Mouse (Mus musculus) lung, adult 18-20 months (tissue): ENCODE measurements at regions not wholly inside any gene's neighbourhood (a gene's known extent, or its start where the extent isn't known, plus 50 kb on each side); places are given as distances from the start of the nearest gene placed in this dataset.
A peak's percentile ranks its signal among the peaks of the same experiment; 100 is the strongest.

ENCODE experiments used
- DNase-seq, 2 experiments: peaks; one replicate each; pipeline ENCODE4 v3.0.0; 2022; ENCODE audit warnings: mixed read lengths in 2 of 2

GRCm38 (mm10) chr13:111043637-111044036 is 211.2 kb upstream of the Actbl2 start:
- DNase-seq: no peak

DNA sequence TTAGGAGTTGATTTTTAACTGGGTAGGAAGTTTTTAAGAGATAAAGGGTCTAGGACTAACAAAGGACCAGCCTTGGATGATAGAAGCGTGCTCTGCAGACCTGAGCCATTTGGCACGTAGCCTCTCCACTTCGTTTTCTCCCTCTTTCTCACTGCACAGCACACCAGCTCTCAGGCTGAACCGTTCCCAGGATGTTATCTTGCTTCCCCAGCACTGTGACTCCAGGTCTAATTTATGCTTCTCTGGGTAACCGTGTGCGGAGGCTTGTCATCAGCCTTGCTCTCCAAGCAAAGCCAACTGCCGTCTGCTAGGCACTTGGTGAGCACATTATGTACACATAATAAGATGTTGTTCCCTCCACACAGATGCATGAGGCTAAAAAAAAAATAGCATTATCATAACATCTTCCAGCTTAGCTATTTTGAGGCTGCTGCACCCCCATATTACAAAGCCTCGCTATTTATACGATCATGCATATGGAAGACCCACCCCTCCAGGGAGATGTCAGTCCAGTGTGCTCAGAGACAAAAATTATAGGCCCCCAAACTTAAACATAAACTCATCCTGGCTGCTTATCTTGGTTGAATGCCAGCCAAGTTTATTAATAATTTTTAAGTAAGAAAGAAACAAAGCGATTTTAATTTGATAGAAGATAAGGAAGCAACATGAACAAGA is 210.3 kb upstream of the Actbl2 start:
- DNase-seq: no peak

GRCm38 (mm10) chr13:111050097-111050496 is 204.7 kb upstream of the Actbl2 start:
- peak in 1 of 2 experiments; percentile 30 for DNase-seq

DNA sequence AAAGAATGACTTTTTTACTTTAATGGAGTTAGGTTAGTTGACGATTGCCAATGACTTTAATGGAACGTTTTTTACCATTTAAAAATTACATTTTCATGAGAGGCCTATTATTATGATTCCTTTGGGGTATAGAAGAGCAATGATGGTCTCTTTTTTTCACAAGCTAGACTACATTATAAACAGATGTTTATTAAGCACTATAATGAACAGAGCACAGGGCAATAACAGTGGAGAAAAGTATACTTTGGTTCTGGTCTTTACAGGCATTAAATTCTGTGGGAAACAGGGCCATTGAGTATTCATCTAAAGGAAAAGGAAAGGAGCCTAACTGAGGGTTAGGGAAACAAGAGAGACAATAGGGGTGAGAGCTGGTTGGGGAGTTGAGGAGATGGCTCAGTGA is 199.0 kb upstream of the Actbl2 start:
- no peak for DNase-seq

GRCm38 (mm10) chr13:111087753-111088152 is 167.1 kb upstream of the Actbl2 start:
- DNase-seq: no peak

DNA sequence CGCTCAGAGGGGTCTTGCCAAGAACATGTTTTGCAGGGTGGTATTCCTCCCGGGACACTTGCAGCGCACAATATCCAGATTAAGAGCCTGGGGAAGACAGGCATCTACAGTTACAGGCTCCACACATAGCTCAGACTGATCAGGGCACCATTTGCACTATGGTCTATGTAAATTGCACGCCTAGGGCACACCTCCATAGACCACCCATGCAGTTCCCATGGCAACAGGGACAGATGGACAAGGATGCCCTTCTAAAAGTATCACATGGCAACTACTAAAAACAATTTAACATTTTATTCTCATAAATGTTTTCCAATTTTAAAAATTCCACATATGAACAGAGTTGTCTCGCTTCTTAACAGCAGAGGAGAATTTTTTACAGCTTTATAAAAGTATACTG is 158.7 kb upstream of the Actbl2 start:
- DNase-seq: no peak

GRCm38 (mm10) chr13:111097336-111097735 is 157.5 kb upstream of the Actbl2 start:
- no peak for DNase-seq

- no peak for DNase-seq
Measured at GRCm38 (mm10) chr13:111098738-111099137, 156.1 kb upstream of the Actbl2 start.

DNA sequence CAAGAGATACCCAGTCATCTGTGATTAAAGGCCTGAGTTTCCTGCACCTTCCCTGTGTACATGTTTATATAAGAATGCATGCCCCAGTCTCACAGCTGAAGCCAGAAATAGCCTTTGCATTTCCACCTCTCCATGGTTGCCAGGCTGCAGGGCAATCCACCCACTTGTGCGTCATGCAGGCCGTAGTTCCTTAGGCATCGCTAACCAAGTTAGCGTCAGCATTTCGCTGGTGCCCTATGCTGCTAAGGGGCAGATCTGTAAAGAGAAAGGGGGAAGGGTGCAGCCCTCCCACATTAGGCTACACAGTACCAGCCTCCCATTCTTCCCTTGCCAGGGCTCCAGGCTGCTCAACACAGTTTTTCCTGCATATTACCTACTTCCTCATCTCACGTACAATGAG is 155.6 kb upstream of the Actbl2 start:
- peak in 1 of 2 experiments; percentile 13 for DNase-seq

- DNase-seq: no peak
Measured at GRCm38 (mm10) chr13:111100448-111100847, 154.4 kb upstream of the Actbl2 start.

- no peak for DNase-seq
Measured at GRCm38 (mm10) chr13:111104567-111105219, 150.1 kb upstream of the Actbl2 start.

GRCm38 (mm10) chr13:111131108-111131507 is 123.7 kb upstream of the Actbl2 start:
- no peak for DNase-seq

DNA sequence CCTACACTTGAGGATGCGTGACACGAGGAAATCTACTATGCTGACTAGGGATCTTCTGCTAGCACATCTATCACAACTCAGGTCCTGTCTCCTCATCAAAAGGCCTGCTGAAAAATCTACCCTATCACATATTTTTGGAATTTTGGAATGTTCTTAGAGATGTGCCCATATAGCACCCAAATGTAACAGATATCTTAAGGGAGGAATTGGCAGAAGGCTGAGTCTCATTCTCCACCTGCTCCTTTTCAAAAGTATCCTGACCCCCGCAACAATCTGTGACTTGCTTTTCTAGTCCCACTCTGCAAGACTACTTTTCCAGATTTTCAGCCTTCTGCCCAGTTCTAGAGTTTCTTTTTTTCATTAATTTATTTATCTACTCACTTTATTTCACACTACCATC is 118.4 kb upstream of the Actbl2 start:
- no peak for DNase-seq

GRCm38 (mm10) chr13:111142757-111143420 is 111.9 kb upstream of the Actbl2 start:
- no peak for DNase-seq

- DNase-seq: no peak
Measured at GRCm38 (mm10) chr13:111144721-111145120, 110.1 kb upstream of the Actbl2 start.

DNA sequence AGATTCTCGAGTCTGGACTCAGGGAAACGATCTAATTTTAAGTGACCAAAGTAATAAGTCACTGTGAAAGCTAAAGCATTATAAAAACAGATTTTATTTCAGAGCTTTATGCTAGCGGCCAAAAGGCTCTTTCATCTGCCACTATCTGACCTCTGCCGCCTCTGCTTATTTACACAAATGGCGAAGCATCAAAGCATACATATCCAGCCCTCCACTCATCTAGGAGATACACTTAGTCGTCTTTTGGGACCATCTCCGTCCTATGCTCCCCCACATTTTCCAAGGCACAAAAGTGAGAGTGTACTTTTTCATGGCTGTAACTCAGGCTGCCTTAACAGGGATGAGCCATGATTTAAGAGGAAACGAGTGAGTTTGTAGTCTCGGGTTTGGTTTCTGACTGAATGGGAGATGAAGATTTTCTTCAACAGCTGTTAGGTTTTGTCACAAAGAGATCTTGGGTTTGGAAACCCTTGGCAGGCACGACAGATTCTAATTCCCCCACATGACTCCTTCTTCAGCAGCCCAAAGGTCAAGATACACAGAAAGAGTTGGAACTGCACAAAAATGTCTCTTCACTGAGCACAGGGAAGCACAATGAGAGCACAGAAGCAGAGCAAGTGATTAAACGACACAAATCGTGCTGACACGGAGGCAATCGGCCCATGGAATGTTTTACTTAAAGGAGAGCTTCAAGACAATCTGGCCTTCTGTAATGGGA is 96.7 kb upstream of the Actbl2 start:
- DNase-seq: peak in 1 of 2 experiments; percentile 1

DNA sequence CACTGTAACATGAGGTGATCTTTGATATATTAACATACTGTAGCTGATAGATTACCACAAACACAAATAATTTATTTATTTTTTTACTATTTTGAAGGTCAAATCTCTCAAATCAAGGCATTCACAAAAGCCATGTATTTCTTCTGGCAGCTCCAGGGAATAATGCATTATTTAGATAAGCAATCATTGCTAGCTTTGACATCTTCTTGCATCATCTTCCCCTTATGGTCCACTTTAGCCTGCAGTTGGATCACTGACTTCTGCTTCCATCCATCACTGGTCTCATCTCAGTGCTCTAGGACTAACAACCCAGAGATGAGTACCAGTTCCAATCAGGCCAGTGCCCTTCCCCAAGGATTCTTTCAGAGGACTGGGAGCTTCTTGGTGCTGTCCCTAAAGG is 95.3 kb upstream of the Actbl2 start:
- no peak for DNase-seq

GRCm38 (mm10) chr13:111165538-111165937 is 89.3 kb upstream of the Actbl2 start:
- DNase-seq: no peak

DNA sequence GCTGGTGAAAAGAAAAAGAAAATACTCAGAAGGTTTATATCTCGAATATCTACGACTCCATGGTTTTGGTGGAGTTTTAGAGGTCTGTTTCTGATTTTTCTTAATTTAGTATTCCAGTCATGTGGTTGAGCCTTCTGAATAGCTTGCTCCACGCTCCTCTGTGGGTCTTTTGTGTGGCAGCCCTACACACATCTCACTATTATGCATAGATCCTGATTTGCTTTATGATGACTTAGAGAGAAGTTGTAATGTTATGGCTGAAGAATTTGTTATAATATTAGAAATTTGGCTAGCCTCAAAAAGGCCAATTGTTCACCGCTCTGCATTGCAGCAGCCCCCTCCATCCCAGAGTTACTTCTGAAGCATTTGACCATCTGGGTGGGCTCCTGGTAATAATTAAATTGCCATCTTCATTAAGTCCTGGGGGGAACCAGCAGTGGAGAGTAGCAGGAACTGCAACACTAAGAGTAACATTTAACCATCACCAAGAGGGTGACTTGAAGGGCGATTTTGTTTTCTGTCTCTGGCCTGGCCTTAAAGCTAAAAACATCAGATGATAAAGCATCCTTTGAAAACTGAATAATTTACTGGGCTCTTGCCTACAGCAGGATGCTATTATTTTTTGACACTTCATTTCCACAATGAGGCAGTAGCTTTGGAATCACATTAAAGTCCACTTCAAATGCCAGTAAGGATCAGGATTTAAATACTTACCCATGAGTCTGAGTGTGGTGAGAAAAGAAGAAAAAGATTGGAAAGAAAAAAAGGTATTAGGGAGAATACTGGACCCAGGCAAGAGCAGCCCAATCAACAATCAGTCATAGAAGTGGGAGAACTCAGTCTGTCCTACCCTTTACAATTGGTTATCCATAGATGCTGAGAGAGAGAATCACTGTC is 84.3 kb upstream of the Actbl2 start:
- DNase-seq: no peak

DNA sequence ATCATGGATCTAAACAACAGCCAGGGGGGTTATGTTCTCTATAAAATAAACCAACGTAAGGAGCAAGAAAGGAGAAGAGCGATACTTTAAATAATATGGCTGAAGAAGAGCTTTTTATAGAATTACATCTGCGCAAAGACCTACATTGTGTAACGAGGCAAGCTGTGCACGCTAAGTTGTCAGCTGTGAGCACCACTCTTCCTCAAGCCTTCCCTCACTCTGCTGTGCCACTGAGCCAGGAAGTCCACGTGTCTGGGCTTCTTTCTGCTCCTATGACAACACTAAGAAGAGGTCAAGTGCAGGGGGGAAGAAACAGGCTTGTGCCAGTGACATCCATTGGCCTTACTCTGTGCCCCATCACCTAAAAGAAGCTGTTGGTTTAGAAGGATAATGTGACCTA is 75.6 kb upstream of the Actbl2 start:
- peak in 1 of 2 experiments; percentile 0 for DNase-seq

- no peak for DNase-seq
Measured at GRCm38 (mm10) chr13:111183293-111183692, 71.5 kb upstream of the Actbl2 start.

- peak; percentile 4 to 26 for DNase-seq
Measured at GRCm38 (mm10) chr13:111185799-111186198, 69.0 kb upstream of the Actbl2 start.
